Mouse (Mus musculus) embryonic facial prominence, embryonic 11.5 days (tissue): ENCODE measurements around the gene Brdt. TPM values are rescaled to one million over a fixed set of nuclear protein-coding genes. Genes with fewer than 3 reads are reported as not detected.

Source experiments
- ATAC-seq: fragments of 200-750 bp; cut with Nextera tagmentation; replicated peaks from 2 replicates; pipeline ENCODE4 v1.8.0; 2017; ENCODE audit warnings: low read depth; ENCODE audit not compliant: insufficient number of reproducible peaks, low FRiP score, low TSS enrichment
- DNase-seq: peaks from one replicate; pipeline ENCODE4 v3.0.0-alpha.2; 2015; ENCODE audit warnings: low spot score
- H3K27ac ChIP-seq: fragments of 300-500 bp; sonication (generic); replicated peaks from 2 replicates; pipeline ENCODE4 v1.5.1; 2014; ENCODE audit warnings: mild to moderate bottlenecking, low read depth, low read length, control low read depth
- H3K27me3 ChIP-seq: fragments of 300-500 bp; sonication (generic); 2 replicates; pipeline ENCODE4 v1.6.1; 2014; ENCODE audit warnings: mild to moderate bottlenecking, low read length, moderate library complexity, mixed read lengths; ENCODE audit not compliant: control insufficient read depth, insufficient read depth
- H3K36me3 ChIP-seq: fragments of 300-500 bp; sonication (generic); replicated peaks from 2 replicates; pipeline ENCODE4 v1.6.1; 2014; ENCODE audit warnings: low read depth, mild to moderate bottlenecking, low read length, moderate library complexity, mixed read lengths; ENCODE audit not compliant: control insufficient read depth, insufficient read depth
- H3K4me1 ChIP-seq: fragments of 300-500 bp; sonication (generic); 2 replicates; pipeline ENCODE4 v1.6.1; 2014; ENCODE audit warnings: low read length, mixed read lengths; ENCODE audit not compliant: control insufficient read depth, insufficient read depth
- H3K4me2 ChIP-seq: fragments of 300-500 bp; sonication (generic); 2 replicates; pipeline ENCODE4 v1.6.1; 2014; ENCODE audit warnings: low read depth, mild to moderate bottlenecking, control low read depth, low read length, moderate library complexity
- H3K4me3 ChIP-seq: fragments of 300-500 bp; sonication (generic); 2 replicates; pipeline ENCODE4 v1.5.1; 2014; ENCODE audit warnings: low read depth, low read length, control low read depth
- H3K9ac ChIP-seq: fragments of 300-500 bp; sonication (generic); replicated peaks from 2 replicates; pipeline ENCODE4 v1.6.1; 2014; ENCODE audit warnings: mild to moderate bottlenecking, control low read depth, low read length
- H3K9me3 ChIP-seq: fragments of 300-500 bp; sonication (generic); replicated peaks from 2 replicates; pipeline ENCODE4 v1.6.1; 2016; ENCODE audit warnings: mild to moderate bottlenecking, low read length, inconsistent platforms, mixed read lengths; ENCODE audit not compliant: control insufficient read depth
- WGBS: fragments of 180-500 bp; shearing (Covaris S2); extraction: QIAGEN DNeasy Blood & Tissue Kit; methylation state at CpG from one replicate; pipeline ENCODE4 v1.1.7; 2014; 5-methylcytosine and 5-hydroxymethylcytosine counted together
- polyA plus RNA-seq: library from polyadenylated mRNA; unstranded; fragments of >200 nt; fragmentation: Nextera tagmentation; extraction: Ambion mirVana; gene quantifications from 2 replicates; pipeline ENCODE4 v1.2.1, GENCODE M21; 2014

Brdt gene
- polyA plus RNA-seq, 1 experiment from 2014 or later: 3.2 TPM

DNA sequence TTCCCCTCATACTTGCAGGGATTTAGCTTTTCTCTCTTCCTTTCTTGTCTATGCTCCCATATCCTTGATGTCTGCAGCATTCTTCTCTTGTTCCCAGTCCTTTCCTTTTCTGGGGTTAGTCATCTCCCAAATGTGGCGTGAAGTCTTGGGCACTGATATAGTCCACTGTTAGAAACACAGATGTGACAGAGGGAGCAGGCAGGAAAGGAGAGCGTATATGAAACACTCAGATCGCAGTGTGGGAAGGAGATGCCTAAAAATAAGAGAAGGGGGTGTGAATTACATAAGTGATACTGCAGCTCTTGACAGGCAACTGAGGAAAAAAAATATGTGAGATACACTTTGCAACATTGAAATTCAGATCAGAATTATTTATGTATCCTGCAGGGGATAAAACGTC is 74.4 kb downstream of the Brdt start:
- DNase-seq: no peak
- Histone ChIP-seq H3K27ac (no peak overlapping the region), H3K4me2 (no peak overlapping the region), H3K4me3 (no peak overlapping the region), H3K36me3 (no peaks in the 10 kb centered on the region), H3K9ac (no peak overlapping the region), H3K9me3 (no peaks in the 10 kb centered on the region), H3K4me1 (no peaks in the 10 kb centered on the region), H3K27me3 (peaks cover 13% of the 10 kb centered on the region)
- 90% methylated on average over 4 of the region's 4 CpGs for WGBS
- ATAC-seq: no peak

DNA sequence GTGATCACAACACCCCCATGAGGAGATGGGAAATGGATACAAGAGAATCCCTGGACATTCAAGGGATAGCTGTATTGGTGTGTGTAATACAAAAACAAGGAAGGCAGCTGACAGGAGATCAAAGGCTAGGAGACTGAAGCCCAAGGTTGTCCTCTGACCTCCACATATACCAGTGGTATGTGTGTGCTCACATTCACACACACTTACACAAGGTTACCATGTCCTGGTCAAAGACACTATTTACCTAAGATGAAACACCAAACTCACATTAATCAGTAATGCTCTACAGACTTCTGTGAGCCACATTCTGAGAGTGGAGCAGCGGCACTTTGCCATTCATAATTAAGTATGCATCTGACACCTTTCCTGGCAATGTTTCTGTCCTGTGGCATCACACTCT is 79.3 kb downstream of the Brdt start:
- Histone ChIP-seq H3K9me3 (no peaks in the 10 kb centered on the region), H3K4me3 (no peak overlapping the region), H3K9ac (no peak overlapping the region), H3K4me1 (no peaks in the 10 kb centered on the region), H3K36me3 (no peaks in the 10 kb centered on the region), H3K4me2 (no peak overlapping the region), H3K27me3 (no peaks in the 10 kb centered on the region), H3K27ac (no peak overlapping the region)
- 74% methylated on average over 1 of the region's 1 CpGs for WGBS
- ATAC-seq (no peak), DNase-seq (no peak)

DNA sequence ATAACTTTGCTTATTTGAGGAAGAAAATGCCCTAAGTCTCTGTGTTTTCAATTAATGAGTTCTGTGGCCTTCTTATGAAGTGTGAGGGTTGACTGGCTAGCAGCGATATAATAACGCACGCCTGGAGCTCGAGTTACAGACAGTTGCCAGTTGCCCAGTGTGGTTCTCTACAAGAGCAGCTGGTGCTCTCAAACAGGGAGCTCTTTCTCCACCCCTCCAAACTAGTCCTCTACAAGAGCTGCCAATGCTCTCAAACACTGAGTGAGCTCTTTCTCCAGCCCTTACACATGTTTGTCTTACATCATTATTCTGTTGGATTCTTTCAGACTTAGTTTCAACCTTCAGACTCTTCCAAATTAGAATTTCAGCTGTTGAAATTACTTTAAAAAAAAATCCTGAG is 80.4 kb downstream of the Brdt start:
- 34% methylated on average over 4 of the region's 4 CpGs for WGBS
- Histone ChIP-seq H3K27ac (no peak overlapping the region), H3K27me3 (no peaks in the 10 kb centered on the region), H3K4me1 (no peaks in the 10 kb centered on the region), H3K9ac (no peak overlapping the region), H3K4me3 (no peak overlapping the region), H3K9me3 (no peaks in the 10 kb centered on the region), H3K4me2 (no peak overlapping the region), H3K36me3 (no peaks in the 10 kb centered on the region)
- ATAC-seq (no peak), DNase-seq (peak; percentile 24)

DNA sequence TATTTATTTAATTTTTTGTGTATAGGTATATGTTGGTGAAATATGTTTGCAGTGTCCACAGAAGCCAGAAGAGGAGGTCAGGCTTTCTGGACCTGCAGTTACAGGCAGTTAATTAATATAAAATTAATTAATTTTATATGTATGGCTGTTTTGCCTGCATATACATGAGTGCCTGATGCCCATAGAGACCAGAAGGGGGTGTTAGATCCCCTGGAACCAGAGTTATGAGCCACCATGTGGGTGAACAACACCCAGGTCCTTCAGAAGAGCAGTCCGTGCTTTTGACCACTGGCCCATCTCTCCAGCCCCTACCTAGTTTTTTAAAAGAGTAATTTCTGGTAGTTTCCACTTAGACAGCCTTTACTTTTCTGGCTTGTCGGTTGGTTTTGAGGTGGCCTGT is 81.3 kb downstream of the Brdt start:
- Histone ChIP-seq H3K4me1 (no peaks in the 10 kb centered on the region), H3K4me2 (no peak overlapping the region), H3K27me3 (no peaks in the 10 kb centered on the region), H3K9me3 (no peaks in the 10 kb centered on the region), H3K9ac (no peak overlapping the region), H3K36me3 (no peaks in the 10 kb centered on the region), H3K4me3 (no peak overlapping the region), H3K27ac (no peak overlapping the region)
- DNase-seq: no peak
- WGBS: 76% methylated on average over 2 of the region's 2 CpGs
- ATAC-seq: no peak

DNA sequence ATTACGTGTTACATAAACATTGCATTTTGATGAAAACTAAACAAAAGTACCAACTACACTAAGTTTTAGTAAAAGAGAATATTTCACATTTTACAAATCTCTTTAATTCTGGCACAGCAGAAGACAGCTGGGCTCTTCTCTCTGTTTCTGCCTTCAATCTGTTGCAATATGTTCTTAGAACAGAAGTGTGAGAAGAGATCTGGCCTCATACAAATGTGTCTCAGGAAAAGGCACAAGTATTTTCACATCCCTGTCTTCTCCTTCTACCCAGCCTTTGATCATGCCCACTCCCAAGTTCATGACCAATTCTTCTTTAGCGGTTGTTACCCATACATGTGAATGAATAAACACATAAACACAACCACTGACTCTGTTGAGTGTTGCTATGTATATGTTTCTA is 84.1 kb downstream of the Brdt start:
- Histone ChIP-seq H3K4me1 (no peaks in the 10 kb centered on the region), H3K4me3 (no peak overlapping the region), H3K9me3 (no peaks in the 10 kb centered on the region), H3K4me2 (no peak overlapping the region), H3K27ac (no peak overlapping the region), H3K27me3 (no peaks in the 10 kb centered on the region), H3K9ac (no peak overlapping the region), H3K36me3 (no peaks in the 10 kb centered on the region)
- DNase-seq: no peak
- WGBS: 78% methylated on average over 2 of the region's 2 CpGs
- ATAC-seq: no peak

DNA sequence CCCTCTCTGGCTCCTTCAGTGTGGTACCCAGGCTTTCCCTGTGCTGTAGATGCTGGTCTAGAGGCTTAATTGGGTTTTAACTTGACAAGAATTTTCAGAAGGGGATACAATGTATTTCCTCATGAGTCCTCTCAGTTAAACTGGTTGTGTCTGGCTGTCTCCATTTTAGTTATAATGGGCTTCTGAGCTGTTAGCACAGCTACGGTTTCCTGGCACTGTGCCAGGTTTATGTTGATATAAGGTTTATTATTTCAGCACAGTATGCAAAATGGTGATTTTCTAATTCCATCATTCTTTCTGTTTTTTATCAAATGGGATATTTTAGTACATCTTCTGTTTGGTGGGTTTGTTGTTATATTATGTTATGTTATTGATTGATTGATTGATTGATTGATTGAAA is 90.7 kb downstream of the Brdt start:
- no peaks in the 10 kb centered on the region for H3K36me3 ChIP-seq
- WGBS: 69% methylated on average over 1 of the region's 1 CpGs

DNA sequence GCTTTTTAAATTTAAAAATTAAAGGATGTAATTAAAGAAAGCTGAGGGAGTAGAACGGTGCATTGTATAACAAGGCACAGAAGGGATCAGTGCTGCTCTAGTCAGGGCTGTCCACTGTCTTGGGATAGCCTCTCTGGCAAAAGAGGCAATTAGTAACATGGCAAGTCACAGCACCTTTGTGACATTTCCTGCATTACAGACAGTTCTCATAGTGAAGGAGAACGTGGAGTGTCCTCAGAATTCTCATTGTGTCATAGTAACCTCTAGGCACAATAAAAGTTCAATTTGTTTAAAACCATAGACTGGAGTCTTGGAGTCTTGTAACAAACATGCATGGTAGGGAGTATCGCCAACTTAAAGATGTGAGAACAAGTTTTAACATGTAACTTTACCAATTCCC is 100.3 kb downstream of the Brdt start, which contains the start of gene Lpcat2b:
Lpcat2b (plus strand) TSS at position 301 of the 400 bp plus-strand sequence.
- H3K27me3 ChIP-seq: no peaks in the 10 kb centered on the region
- 70% methylated on average over 3 of the region's 3 CpGs for WGBS

More for the DNA sequence above, 90.7 kb downstream of the Brdt start:
- Histone ChIP-seq H3K9ac (no peak overlapping the region), H3K4me1 (no peaks in the 10 kb centered on the region), H3K27me3 (no peaks in the 10 kb centered on the region), H3K9me3 (no peaks in the 10 kb centered on the region), H3K4me2 (no peak overlapping the region), H3K4me3 (no peak overlapping the region), H3K27ac (no peak overlapping the region)
- ATAC-seq: no peak
- DNase-seq: no peak

DNA sequence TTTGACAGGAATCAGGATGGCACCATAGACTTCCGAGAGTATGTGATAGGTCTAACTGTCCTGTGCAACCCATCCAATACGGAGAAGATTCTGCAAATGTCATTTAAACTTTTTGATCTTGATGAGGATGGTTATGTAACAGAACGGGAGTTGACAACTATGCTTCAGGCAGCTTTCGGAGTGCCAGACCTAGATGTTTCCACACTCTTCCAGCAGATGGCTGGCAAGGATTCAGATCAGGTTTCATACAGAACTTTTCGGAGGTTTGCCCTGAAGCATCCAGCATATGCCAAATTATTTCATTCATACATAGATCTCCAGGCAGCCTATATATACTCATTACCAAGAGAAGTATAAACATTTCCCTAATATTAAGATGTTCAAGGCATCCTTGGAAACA is 103.0 kb downstream of the Brdt start:
- Histone ChIP-seq H3K9me3 (no peaks in the 10 kb centered on the region), H3K27me3 (no peaks in the 10 kb centered on the region), H3K4me2 (no peak overlapping the region), H3K27ac (no peak overlapping the region), H3K4me3 (no peak overlapping the region), H3K4me1 (no peaks in the 10 kb centered on the region), H3K9ac (no peak overlapping the region), H3K36me3 (no peaks in the 10 kb centered on the region)
- DNase-seq (no peak), ATAC-seq (no peak)
- WGBS: 78% methylated on average over 5 of the region's 5 CpGs

More for the DNA sequence above, 100.3 kb downstream of the Brdt start, which contains the start of gene Lpcat2b:
- no peak within 1 kb of the TSS for H3K4me2 ChIP-seq
- H3K9ac ChIP-seq: no peak within 1 kb of the TSS
- no peak for ATAC-seq
- H3K4me3 ChIP-seq: no peak within 1 kb of the TSS
- H3K27ac ChIP-seq: no peak within 1 kb of the TSS
- H3K36me3 ChIP-seq: no peaks in the 10 kb centered on the region
- H3K4me1 ChIP-seq: no peaks in the 10 kb centered on the region
- no peak for DNase-seq
- no peaks in the 10 kb centered on the region for H3K9me3 ChIP-seq
